Mouse (Mus musculus) T-helper 2 cell (primary cell): ENCODE measurements around the gene Cd200.

ENCODE experiments used
- in situ Hi-C: fragments of 300-600 bp; cut with MboI, MseI; formaldehyde crosslinking; loops from one replicate; pipeline ENCODE4 v1.15.1; 2025; ENCODE audit warnings: high pct_unique_total_duplicates

Gene Cd200

DNA sequence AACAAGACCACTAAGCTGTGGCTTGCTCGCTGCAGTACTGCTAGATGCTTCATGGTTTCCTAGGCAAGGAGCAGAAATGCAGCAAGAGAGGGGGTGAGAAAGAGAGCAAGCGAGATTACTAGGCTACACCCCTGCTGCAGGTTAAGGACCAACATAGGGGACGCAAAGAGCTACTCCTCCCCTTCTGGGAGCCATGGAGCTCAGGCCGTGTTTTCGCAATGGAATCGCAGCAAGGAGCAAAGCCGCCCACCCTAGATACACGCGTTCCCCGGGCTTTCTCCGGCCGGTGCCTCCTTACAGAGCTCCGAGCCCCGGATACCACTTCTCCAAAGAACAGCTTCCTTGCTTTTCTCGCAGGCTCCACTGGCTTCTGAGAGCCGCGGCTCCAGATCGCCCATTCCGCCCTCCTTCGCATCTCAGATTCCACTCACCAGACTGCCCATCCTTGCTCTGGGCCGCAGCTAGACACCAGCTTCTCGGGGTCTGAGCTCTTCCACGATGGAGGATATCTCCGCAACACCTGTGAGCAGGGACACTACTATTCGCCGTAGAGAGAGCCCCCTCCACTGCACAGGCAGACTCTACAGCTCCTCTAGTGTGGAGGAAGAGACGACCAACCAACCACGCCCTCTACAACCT is at the start of gene Cd200:
Gene Cd200 (minus strand): TSS at position 629 of the 639 bp plus-strand sequence.
- in situ Hi-C loops, result loop anchor here (5.0 to 25.0 kb wide), 2 partner anchors 186 to 646 kb away; partner anchors contain the start of genes Btla and Cd200r1

DNA sequence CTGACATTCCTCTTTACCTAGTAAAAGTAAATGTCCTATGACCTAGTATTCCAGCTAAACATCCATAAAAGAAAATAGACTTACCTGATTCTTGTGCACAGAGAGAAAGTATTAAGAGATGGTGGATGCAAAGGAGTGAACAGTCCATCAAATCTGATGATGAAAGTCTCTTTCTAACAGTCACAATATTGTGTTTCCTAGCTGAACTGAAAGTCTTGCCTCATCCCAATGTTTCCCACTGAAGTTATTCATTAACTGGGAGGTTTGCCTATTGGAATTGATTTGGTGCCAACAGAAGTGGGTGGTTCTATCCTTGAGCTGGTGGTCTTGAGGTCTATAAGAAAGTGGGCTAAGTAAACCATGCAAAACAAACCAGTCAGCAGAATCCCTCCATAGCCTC is 45.9 kb upstream of the Cd200 start:
- in situ Hi-C loops, result no loop called here

- in situ Hi-C loops, result no loop called here
Measured at GRCm38 (mm10) chr16:45437230-45437739, 28.4 kb upstream of the Cd200 start.

GRCm38 (mm10) chr16:45435591-45435990 is 26.7 kb upstream of the Cd200 start:
- in situ Hi-C loops, result no loop called here

DNA sequence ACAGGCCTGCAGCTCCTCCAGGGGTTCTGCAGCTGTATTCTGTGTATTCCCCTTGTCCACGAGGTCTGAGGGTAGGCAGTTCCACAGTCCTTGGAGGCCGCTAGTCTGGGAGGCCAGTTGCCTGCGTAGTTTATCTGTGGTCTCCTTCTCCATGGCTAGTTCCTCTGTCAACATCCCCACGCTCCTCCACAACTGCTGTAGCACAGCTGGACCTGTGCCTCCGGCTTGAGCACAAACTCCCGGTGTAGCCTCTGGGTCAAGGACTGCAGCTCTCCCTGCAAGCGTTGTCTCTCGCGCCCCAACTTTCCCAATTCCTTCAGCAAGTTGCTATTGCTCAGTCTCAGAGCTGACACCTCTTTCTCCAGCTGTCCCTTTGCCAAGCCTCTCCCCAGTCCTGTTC is 18.8 kb upstream of the Cd200 start:
- in situ Hi-C loops, result no loop called here

- in situ Hi-C loops, result loop anchor here (25.0 kb wide), 1 partner anchor 651 kb away; the partner anchor contains the start of gene Cd200r1
Measured at GRCm38 (mm10) chr16:45413497-45413896, 4.6 kb upstream of the Cd200 start.

DNA sequence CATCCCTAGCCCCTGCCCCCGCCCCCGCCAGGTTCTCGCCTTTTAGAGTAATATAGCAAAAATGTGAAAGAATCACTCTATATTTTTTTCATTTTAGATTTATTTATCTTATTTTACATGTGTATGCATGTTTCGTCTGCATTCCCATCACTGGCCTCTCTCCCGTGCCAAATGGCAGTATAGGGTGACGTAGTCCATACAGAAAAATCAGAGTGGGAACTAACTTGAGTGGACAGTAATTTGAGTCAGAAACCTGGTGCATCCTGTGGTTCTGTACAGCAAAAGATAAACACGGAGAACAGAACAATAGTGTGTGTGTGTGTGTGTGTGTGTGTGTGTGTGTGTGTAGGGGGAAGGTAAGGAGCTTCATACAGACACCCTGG is 202 bp upstream of the Cd200 start:
- in situ Hi-C loops, result loop anchor here (5.0 to 25.0 kb wide), 2 partner anchors 187 to 647 kb away; partner anchors contain the start of genes Btla and Cd200r1

GRCm38 (mm10) chr16:45407645-45408400 is 1.0 kb downstream of the Cd200 start:
- in situ Hi-C loops, result loop anchor here (5.0 to 25.0 kb wide), 2 partner anchors 186 to 646 kb away; partner anchors contain the start of genes Btla and Cd200r1

- in situ Hi-C loops, result loop anchor here (5.0 to 25.0 kb wide), 2 partner anchors 185 to 645 kb away; partner anchors contain the start of genes Btla and Cd200r1
Measured at GRCm38 (mm10) chr16:45407091-45407490, 1.8 kb downstream of the Cd200 start.

DNA sequence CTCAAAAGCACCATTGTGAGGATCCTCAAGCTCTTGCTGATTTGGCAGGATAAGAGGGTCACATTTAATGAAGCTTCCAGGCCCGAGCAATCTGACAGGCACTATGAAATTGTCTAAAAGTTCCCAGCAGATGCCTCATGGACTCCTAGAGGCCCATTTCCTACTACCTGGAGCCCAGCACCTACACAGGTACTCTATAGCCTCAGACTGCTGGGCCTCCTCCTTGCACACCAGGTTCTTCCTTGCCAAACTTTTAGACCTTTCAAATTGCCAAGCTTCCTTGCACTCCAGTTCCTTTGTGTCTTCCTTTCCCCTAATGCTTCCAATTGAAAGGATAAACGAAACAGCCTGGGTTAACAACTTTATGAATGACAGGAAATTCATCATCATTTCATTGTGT is 5.9 kb downstream of the Cd200 start:
- in situ Hi-C loops, result loop anchor here (5.0 to 25.0 kb wide), 2 partner anchors 66 to 641 kb away; partner anchors contain the start of gene Cd200r1

- in situ Hi-C loops, result loop anchor here (5.0 to 25.0 kb wide), 2 partner anchors 65 to 640 kb away; partner anchors contain the start of gene Cd200r1
Measured at GRCm38 (mm10) chr16:45402036-45402435, 6.8 kb downstream of the Cd200 start.

- in situ Hi-C loops, result loop anchor here (5.0 to 25.0 kb wide), 2 partner anchors 63 to 638 kb away; partner anchors contain the start of gene Cd200r1
Measured at GRCm38 (mm10) chr16:45399947-45400555, 8.8 kb downstream of the Cd200 start.

DNA sequence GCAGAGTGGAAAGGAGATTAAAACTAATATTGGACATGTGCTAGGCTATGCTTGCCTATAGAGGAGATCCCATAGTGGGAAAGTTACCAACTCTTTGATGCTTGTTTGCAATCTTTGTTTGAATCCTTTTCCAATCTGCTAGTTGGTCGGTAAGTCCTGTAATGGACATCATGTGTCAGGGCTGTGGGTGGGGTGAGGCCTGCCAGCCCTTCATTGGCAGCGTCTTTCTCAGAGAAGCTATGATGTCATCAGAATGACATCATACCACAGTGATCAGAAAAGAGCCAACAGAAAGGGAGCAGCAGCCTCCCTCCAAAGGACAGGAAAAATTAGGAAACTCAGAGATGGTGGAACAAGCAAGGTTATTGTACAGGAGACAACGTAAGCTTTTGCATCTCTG is 9.4 kb downstream of the Cd200 start:
- in situ Hi-C loops, result no loop called here

DNA sequence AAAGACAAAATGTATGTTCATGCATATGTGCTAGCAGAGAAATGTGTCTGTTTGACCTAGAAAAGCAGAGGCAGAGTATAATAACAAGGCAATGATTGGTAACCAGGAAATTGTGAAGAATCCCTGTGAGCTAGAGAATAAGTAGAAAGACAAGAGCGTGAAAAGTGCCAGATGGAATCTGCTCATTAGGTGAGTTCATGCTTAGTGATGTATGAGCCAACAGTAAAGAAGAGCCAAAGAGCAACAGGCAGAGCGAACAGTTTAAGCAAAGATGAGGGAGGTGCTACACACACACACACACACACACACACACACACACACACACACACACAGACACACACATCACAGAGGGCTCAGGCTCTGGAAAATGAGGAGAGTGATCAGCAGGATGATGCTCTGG is 11.4 kb downstream of the Cd200 start:
- in situ Hi-C loops, result no loop called here

- in situ Hi-C loops, result no loop called here
Measured at GRCm38 (mm10) chr16:45392246-45392645, 16.6 kb downstream of the Cd200 start.

- in situ Hi-C loops, result no loop called here
Measured at GRCm38 (mm10) chr16:45391680-45392079, 17.2 kb downstream of the Cd200 start.

- in situ Hi-C loops, result no loop called here
Measured at GRCm38 (mm10) chr16:45390286-45390956, 18.4 kb downstream of the Cd200 start.

GRCm38 (mm10) chr16:45389833-45390232 is 19.0 kb downstream of the Cd200 start:
- in situ Hi-C loops, result no loop called here

GRCm38 (mm10) chr16:45389041-45389440 is 19.8 kb downstream of the Cd200 start:
- in situ Hi-C loops, result no loop called here

DNA sequence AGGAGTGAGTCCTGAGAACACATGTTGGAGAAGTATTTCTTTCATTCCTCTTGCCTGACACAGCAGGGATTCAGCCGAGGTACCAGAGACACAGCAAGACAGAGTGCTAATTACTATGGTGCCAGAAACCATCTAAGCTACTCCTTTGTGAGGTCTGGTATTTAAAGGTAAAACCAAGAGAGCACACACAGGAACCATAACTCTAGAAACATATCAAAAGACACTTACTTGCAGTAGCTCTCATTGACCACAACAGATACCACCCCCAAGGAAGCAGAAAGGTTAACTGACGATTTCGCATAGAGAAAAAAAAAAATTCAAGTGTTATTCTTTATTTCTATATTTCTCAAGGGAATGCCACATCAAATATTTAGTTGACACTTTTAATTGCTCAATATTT is 27.0 kb downstream of the Cd200 start:
- in situ Hi-C loops, result no loop called here

GRCm38 (mm10) chr16:45378959-45379358 is 29.9 kb downstream of the Cd200 start:
- in situ Hi-C loops, result no loop called here
